Mouse (Mus musculus) gastrocnemius, postnatal 25 days (tissue): ENCODE measurements around the gene Rtn2. TPM values are rescaled to one million over a fixed set of nuclear protein-coding genes. Genes with fewer than 3 reads are reported as not detected.

Experiments
- DNase-seq: peaks from one replicate; pipeline ENCODE4 v3.0.0; 2022
- total RNA-seq, 2 experiments: library from RNA; stranded (reverse); gene quantifications; 1 replicate in 1 of 2; 2 replicates in 1 of 2; pipeline ENCODE4 v1.2.3; 2021

Gene Rtn2
- total RNA-seq, 2 experiments from 2014 or later, result 943 to 950 TPM

GRCm38 (mm10) chr7:19301461-19302263 lies 19.2 kb downstream of the Rtn2 start:
- no peak for DNase-seq

DNA sequence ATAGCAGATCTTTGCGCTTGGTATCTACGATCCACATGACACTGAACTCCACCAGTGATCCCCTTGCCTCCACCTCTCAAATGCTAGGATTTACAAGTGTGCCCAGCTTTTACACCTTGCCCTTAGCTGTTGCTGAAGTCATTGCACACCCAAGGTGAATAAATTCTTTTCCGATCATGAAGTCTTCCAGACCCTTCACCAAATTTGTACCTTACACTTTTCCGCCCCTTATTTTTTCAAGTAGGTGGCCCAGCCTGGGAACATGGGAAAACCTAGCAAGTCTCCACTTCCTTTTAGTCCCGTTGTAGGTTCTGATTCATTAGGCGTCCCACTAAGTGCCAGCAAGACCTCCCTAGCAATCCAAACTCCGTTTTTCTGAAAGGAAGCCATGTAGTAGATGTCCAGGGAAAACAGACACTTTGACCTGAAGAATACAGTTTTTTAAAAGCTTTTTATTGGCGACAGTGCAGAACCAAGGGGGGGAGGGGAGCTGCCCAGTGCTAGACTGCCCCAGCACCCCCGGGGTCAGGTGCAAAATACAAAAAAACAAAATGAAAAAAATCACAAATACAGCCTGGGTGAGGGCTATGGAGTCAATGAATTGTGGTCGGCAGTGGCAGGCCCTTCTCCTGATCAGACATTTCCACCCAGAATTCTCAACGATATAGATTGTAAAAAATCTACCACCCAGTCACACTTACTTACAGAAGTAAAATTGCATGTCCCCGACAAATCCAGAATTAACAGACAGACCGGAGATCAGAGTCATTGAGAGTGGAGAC lies 20.0 kb downstream of the Rtn2 start:
- no peak for DNase-seq

GRCm38 (mm10) chr7:19303046-19303305 lies 20.6 kb downstream of the Rtn2 start:
- no peak for DNase-seq

DNA sequence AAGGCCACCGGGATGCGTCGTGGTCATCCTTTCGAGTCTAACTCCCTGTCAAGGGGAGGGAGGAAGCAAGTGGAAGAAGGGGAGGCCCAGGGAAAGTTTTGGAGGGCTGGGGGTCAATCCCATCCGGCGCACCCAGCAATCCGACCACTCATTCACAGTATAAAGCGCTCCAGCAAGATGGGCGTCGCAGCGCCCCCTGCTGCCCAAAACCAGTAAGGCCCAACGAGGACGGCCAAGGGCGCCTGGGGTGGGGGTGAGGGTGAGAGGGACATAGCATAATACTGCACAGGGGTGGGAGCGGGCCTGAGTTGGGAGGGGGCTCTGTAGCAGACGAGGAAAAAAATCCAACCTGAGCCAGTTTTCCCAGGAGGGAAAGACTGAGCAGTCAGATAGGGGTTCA lies 21.3 kb downstream of the Rtn2 start:
- DNase-seq, result peak; percentile 57

DNA sequence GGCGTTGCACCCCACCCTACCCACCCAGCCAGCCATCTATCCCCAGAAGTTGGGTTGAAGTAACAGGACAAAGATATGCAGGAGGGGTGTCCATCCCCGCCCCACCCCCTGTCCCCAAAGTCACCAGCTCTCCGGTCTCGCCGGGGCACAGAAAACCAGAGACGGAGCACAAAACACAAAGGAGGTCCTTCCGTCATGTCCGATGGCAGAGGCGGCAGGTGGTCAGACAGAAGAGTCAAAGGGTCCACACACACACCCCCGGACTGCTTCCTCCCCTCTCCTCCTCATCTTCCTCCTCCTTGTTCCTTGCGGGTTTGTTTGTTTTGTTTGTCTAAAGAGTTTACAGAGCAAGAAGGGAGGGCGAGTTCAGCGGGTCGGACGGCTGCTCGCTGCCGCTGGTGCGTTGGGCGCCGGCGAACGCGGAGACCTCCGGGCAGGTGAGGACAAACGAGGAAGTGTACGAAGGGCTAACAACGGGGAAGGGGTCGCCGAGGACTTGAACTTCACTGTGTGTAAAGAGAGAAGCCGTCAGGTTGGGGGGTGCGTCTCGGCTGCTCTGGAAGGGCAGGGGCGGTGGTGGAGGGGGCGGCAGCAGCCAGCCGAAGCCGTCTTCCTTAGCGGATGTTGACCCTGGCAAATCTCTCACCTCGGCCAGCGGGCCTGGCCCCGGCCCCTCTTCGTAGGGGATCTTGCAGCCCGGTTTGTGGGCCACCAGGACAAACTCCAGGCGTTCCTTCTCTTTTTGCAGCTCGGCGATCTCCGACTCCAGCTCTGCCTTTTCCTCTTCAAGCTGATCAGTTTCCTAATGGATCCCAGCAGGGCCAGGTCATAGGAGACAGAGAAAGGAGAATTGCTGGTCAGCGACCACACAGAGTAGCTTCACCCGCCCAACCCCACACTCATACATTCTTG lies 22.3 kb downstream of the Rtn2 start:
- DNase-seq, result no peak

GRCm38 (mm10) chr7:19305413-19305735 lies 22.9 kb downstream of the Rtn2 start:
- DNase-seq, result no peak

GRCm38 (mm10) chr7:19305796-19306765 lies 23.7 kb downstream of the Rtn2 start:
- no peak for DNase-seq

DNA sequence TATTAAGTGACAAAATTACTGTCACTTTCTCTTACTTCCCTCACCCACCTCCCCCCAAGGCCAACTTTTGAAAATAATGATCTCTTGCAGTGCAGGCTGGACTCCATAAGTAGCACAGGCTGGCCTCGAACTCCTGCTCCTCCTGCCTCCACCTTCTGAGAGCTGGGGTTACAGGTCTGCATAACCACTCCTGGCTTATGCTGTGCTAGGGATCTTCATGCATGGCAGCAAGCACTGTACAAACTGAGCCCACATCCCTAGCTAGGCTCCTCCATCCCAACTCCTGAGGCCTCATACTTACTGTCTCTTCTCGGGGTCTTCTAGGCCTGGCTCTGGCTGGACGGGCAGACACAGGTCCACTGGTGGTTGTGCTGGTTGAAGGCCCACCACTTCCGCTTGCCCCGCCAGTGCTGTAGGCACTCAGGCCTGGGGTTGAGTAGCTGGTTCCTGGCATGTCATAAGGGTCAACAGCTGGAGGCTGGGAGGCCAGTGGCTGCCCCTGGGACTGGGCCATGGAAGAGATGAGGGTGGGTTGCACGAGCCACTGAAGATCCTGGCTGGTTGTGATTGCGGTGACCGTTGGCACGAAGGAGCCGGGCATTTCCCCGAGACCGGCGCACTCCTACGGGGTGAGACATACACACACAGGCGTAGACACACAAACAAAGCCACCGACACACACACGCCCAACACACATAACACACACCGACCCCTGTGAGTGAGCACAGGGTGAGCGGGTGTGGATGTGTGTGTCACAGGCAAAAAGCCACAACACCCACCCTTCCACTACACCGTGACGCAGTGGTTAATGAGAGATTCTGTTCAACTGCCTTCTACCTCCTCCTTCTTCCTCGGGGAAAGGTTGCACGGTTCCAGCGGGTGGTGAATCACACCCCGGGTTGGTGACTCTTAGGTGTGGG lies 24.7 kb downstream of the Rtn2 start:
- DNase-seq, result no peak

DNA sequence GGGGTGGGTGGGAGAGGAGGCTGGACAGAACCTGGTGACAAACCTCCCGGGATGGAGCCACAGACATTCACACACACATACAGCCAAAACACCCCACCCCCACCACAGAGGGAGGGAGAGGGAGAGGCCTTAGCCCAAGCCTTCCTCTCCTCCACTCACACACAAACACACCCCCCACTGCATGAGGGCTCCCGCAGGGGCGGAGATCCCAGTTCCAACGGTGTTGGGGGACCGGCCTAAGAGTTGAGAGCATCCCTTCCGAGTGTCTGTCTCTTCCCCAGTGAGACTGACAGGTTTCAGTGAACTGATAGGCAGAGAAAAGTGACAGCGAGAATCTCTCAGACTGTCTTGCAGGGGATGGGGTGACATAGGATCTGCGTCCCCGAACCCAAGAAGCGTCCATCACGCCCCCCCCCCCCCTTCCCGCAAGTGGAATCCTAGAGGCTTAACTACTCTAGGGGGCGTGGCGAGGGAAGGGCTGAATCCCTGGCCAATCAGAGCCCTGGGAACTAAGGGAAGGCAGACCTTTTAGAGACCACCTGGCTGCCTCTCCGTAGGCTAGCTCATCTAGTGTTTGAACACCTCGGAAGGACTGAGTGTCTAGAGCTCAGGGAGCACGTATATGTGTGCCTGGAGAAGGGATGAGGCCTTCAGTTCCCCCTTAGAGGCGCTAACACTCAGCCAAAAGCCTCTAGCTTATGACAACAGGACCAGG lies 25.5 kb downstream of the Rtn2 start:
- DNase-seq, result peak; percentile 75

GRCm38 (mm10) chr7:19308454-19309277 lies 26.2 kb downstream of the Rtn2 start:
- peak; percentile 97 for DNase-seq

GRCm38 (mm10) chr7:19309278-19309883 lies 27.0 kb downstream of the Rtn2 start:
- DNase-seq, result no peak

DNA sequence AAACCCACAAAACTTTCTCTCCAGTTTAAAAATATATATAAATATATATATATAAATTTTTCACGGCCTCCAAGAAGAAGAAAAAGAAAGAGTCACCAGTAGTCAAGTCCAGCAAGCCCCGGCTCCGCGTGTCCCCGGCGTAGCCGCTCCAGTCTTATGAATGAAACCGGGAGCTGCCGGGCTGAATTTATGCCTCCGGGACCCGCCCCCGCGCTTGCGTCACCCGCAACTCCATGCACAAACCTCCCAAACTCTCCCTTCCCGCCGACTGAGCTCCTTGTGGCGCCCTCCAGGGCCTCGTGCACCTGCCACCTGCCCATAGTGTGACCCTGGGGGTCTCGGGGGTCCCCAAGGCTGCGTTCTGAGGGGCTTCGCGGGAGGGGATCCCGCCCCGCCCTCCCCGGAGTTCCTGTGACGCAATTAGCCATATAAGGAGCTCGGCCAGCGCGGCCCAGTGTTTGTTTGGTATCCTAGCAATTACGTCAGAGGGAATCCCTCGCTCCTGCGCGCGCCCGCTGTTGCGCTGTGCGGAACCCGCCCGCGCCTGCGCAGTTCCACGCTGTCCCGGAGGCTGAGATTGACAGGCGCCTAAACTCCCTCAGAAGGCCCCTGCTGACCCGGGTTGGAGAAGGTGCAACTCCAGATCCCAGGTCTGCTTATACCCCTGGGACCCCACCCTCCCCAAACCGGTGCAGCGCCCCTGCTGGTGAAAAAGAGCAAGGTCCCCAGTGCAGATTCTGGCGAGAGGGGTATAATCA lies 27.6 kb downstream of the Rtn2 start, which contains the start of gene Fosb:
Fosb (minus strand) TSS at position 168 of the 758 bp plus-strand sequence.
- DNase-seq, result peak; percentile 93

- no peak for DNase-seq
Observed at GRCm38 (mm10) chr7:19311991-19312390, 29.6 kb downstream of the Rtn2 start.

DNA sequence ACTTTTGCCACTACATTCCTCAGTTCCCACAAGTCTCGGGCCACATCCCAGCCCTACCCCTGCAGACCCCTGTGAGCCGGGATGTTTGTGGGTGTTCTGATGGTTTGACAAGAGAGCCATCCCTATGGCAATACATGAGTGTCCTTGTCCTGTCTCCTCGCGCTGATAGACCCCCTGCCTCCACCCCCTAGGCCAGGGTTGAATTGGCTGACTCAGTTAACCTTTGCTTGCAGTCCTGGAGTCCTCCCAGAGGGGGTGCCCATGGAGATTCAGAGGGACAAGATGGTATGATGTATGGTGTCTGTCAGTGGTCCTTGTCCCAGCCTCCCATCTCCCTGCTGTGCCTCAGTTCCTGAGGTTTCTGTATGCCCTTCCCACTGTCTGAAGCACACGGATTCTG lies 31.6 kb downstream of the Rtn2 start:
- no peak for DNase-seq

- DNase-seq, result peak; percentile 35
Observed at GRCm38 (mm10) chr7:19316451-19317161, 34.2 kb downstream of the Rtn2 start.

DNA sequence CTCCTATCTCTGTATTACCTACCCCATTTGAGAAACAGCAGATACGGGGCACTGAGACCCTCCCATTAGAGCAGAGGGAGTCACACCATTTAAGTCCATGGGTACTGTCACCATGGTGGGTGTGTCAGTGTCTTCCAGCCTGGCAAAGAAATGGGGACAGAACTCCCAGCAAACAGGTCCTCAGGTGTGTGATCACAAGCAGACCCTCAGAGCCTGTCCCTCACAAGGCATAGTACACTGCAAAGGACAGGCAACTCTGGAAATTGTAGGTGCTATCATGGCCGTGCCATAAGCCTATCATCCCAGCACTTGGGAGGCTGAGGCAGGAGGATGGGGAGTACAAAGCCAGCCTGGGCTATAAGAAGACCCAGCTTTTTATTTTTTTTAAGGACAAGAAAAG lies 35.8 kb downstream of the Rtn2 start:
- no peak for DNase-seq

GRCm38 (mm10) chr7:19318676-19319075 lies 36.3 kb downstream of the Rtn2 start:
- no peak for DNase-seq
